Mouse (Mus musculus): ENCODE measurements around the gene Zfp599. TPM values are rescaled to one million over a fixed set of nuclear protein-coding genes. Genes with fewer than 3 reads are reported as not detected.
"Not testable (repeated sequence)": the region's sequence is repeated elsewhere in the genome, so short reads cannot be mapped to it uniquely, and the experiment has no call there.

Gene Zfp599
- polyA plus RNA-seq (2014; fragmentation: Nextera tagmentation; extraction: Ambion mirVana), result 5.8 and 5.9 TPM in 2 replicates

DNA sequence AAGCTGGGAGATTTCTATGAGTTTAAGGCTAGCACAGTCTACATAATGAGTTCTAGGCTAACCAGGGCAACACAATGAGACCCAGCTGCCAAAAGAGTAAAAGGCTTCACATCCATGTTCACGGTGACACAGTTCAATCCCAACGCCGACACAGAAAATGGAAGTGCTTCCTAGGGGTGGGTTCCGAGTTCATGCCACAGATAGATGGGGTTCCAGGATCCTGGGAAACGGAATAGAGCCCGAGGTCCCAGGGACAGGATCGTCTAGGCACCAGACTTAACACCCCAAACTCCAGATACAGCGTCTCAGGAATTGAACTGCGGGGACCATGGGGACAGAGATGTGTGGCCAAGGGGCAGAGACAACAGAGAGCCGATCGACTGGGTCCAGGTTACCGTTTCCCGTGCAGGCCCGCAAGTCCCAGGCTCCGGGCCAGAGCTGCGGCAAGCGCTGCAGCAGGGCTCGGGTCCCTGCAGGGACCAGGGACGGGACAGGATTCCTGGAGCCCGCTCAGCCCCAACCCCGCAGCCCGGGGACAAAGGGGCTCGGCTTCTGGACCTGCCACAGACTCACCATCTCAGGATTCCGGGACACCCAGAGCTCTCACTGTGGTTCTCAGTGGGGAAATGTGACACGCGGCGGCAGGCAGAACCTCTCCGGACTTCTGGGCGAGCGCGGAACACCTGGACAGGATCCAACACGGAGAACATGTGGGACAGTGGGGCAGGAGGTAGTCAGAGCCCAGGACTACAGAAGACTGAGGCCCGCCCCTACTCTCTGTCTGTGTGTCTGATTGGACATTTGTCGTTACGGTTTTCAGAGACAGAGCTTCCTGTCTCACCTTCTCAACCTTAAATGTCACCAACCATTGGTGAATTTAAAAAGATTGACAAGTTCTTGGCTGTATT is at the start of gene Zfp599:
Gene Zfp599, minus strand, starts transcription at position 712 of the 908 bp plus-strand sequence.
- 1% methylated on average over 35 of the region's 35 CpGs for WGBS
- H3K4me1 ChIP-seq (replicated peaks; ENCODE audit: control insufficient read depth, insufficient read depth, low read length), result no peaks in the 10 kb centered on the region

DNA sequence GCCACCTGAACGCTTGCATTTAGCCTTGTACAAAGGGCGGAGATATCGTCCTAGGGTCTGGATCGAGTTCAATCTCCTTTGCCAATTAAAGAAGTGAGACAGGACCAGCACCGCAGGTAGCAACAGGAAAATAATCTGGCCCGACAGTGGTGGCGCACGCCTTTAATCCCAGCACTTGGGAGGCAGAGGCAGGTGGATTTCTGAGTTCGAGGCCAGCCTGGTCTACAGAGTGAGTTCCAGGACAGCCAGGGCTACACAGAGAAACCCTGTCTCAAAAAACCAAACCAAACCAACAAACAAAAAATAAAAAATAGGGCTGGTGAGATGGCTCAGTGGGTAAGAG is 48.2 kb upstream of the Zfp599 start:
- Histone ChIP-seq H3K27ac (ENCODE audit: low read depth) (peak overlapping the region; percentile 54; the same call in 1 of the 2 replicates), H3K9ac (ENCODE audit: low read length) (peak overlapping the region; percentile 87), H3K36me3 (ENCODE audit: control insufficient read depth, insufficient read depth, low read length) (peaks cover 25% of the 10 kb centered on the region), H3K4me2 (ENCODE audit: low read length) (peak overlapping the region; percentile 54), H3K4me3 (ENCODE audit: low read depth, low read length) (peak overlapping the region; percentile 60)
- not testable (repeated sequence) for H3K4me1 ChIP-seq (replicated peaks; ENCODE audit: control insufficient read depth, insufficient read depth, low read length); H3K9me3 ChIP-seq (ENCODE audit: control insufficient read depth, low read length); H3K27me3 ChIP-seq (replicated peaks; ENCODE audit: control insufficient read depth, insufficient read depth, low read length); ATAC-seq (replicated peaks; ENCODE audit: low FRiP score, low TSS enrichment, low read depth); DNase-seq (ENCODE audit: low spot score)
- 18% methylated on average over 9 of the region's 9 CpGs for WGBS

More for the DNA sequence above, at the start of gene Zfp599:
- peaks cover 11% of the 10 kb centered on the region; the same call in 1 of the 2 replicates for H3K9me3 ChIP-seq (ENCODE audit: control insufficient read depth, low read length)
- H3K4me3 ChIP-seq (ENCODE audit: low read depth, low read length), result peak within 1 kb of the TSS; percentile 52
- DNase-seq (ENCODE audit: low spot score), result peak; percentile 83
- H3K27me3 ChIP-seq (replicated peaks; ENCODE audit: control insufficient read depth, insufficient read depth, low read length), result no peaks in the 10 kb centered on the region
- peak; percentile 94 for ATAC-seq (replicated peaks; ENCODE audit: low FRiP score, low TSS enrichment, low read depth)
- peak within 1 kb of the TSS; percentile 62 for H3K9ac ChIP-seq (ENCODE audit: low read length)
- peak within 1 kb of the TSS; percentile 71 for H3K4me2 ChIP-seq (ENCODE audit: low read length)
- H3K36me3 ChIP-seq (ENCODE audit: control insufficient read depth, insufficient read depth, low read length), result peaks cover 9% of the 10 kb centered on the region; the same call in 1 of the 2 replicates
- H3K27ac ChIP-seq (ENCODE audit: low read depth), result peak within 1 kb of the TSS; percentile 12; the same call in 1 of the 2 replicates

DNA sequence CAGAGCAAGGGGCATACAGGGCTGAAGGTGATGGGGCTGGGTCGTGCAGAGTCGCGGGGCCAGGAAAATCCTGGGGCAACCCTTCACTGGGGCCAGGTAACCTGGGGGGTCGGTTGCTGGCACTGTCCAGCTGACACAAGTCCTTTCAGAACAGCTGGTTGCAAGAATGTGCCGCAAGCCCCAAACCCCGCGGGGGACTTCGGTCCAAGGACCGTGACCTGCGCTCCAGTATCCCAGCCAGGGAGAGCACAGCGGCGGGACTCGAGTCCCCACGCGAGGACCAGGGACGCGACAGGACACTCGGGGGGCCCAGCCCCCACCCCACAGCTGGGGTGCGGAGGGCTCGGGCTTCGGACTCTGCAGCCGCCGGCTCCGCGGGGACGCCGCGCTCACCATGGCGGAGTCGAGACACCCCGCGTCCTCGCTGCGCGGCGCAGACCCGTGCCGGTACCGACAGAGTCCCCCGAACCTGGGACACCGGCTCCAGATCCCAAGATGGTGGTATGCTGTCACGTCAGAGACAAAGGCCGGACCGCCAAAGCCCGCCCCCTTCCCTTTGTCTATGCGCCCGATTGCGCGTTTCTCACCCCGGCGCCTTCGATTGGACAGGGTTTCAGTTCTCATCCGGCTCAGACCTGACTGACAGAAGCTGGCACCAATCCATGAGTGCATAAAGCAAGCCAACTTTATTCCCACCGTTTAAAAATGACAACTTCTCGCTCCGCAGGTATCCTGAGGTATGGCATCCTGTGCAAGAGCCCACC is 47.6 kb upstream of the Zfp599 start, which contains the start of gene Zfp810:
Gene Zfp810, minus strand, starts transcription at position 493 of the 764 bp plus-strand sequence.
- Histone ChIP-seq H3K4me1 (replicated peaks; ENCODE audit: control insufficient read depth, insufficient read depth, low read length) (peaks cover 7% of the 10 kb centered on the region), H3K27me3 (replicated peaks; ENCODE audit: control insufficient read depth, insufficient read depth, low read length) (no peaks in the 10 kb centered on the region), H3K4me3 (ENCODE audit: low read depth, low read length) (peak within 1 kb of the TSS; percentile 60), H3K4me2 (ENCODE audit: low read length) (peak within 1 kb of the TSS; percentile 78), H3K9ac (ENCODE audit: low read length) (peak within 1 kb of the TSS; percentile 87), H3K27ac (ENCODE audit: low read depth) (peak within 1 kb of the TSS; percentile 66), H3K36me3 (ENCODE audit: control insufficient read depth, insufficient read depth, low read length) (peaks cover 30% of the 10 kb centered on the region), H3K9me3 (ENCODE audit: control insufficient read depth, low read length) (no peaks in the 10 kb centered on the region)
- under 1% methylated on average over 56 of the region's 56 CpGs for WGBS
- ATAC-seq (replicated peaks; ENCODE audit: low FRiP score, low TSS enrichment, low read depth), result peak; percentile 99
- DNase-seq (ENCODE audit: low spot score), result peak; percentile 95

DNA sequence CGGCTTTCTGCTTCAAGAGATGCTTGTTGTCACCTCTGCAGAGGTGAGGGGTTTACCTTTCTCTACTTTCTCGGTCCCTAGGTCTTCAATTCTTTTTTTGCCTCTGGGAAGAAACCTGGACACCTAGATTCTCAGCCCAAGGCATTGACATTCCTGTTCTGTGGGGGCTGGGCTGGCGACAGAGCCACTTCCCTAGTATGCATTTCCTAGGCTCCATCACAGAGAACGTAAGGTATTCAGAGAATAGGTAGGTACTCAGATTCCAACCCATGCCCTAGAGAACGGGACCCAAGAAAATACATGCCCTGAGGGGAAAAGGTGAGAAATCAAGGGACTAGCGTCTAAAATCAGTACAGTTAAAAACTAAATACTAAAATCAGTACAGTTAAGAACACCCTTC is 47.0 kb upstream of the Zfp599 start:
- Histone ChIP-seq H3K9ac (ENCODE audit: low read length) (peak overlapping the region; percentile 87), H3K27ac (ENCODE audit: low read depth) (peak overlapping the region; percentile 66; the same call in 1 of the 2 replicates), H3K4me3 (ENCODE audit: low read depth, low read length) (peak overlapping the region; percentile 60), H3K9me3 (ENCODE audit: control insufficient read depth, low read length) (no peaks in the 10 kb centered on the region), H3K4me1 (replicated peaks; ENCODE audit: control insufficient read depth, insufficient read depth, low read length) (peaks cover 7% of the 10 kb centered on the region), H3K27me3 (replicated peaks; ENCODE audit: control insufficient read depth, insufficient read depth, low read length) (no peaks in the 10 kb centered on the region), H3K4me2 (ENCODE audit: low read length) (peak overlapping the region; percentile 78), H3K36me3 (ENCODE audit: control insufficient read depth, insufficient read depth, low read length) (peaks cover 32% of the 10 kb centered on the region)
- 13% methylated on average over 6 of the region's 6 CpGs for WGBS
- no peak for ATAC-seq (replicated peaks; ENCODE audit: low FRiP score, low TSS enrichment, low read depth)
- DNase-seq (ENCODE audit: low spot score), result no peak

DNA sequence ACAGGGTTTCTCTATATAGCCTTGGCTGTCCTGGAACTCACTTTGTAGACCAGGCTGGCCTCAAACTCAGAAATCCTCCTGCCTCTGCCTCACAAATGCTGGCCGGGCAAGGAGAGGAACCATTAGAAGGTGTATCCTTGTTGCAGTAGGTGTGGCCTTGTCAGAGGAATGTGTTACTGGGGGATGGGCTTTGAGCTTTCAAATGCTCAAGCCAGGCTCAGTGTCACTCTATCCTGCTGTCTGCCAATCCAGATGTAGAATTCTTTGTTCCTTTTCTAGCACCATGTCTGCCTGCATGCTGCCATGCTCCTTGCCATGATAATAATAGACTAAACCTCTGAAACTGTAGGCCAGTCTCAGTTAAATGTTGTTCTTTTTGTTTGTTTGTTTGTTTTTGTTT is 42.5 kb upstream of the Zfp599 start:
- H3K9ac ChIP-seq (ENCODE audit: low read length), result no peak overlapping the region
- ATAC-seq (replicated peaks; ENCODE audit: low FRiP score, low TSS enrichment, low read depth), result no peak
- peaks cover 7% of the 10 kb centered on the region for H3K4me1 ChIP-seq (replicated peaks; ENCODE audit: control insufficient read depth, insufficient read depth, low read length)
- no peaks in the 10 kb centered on the region for H3K27me3 ChIP-seq (replicated peaks; ENCODE audit: control insufficient read depth, insufficient read depth, low read length)
- peaks cover 60% of the 10 kb centered on the region for H3K36me3 ChIP-seq (ENCODE audit: control insufficient read depth, insufficient read depth, low read length)
- no peak overlapping the region for H3K4me3 ChIP-seq (ENCODE audit: low read depth, low read length)
- 91% methylated on average over 1 of the region's 1 CpGs for WGBS
- no peaks in the 10 kb centered on the region for H3K9me3 ChIP-seq (ENCODE audit: control insufficient read depth, low read length)
- H3K27ac ChIP-seq (ENCODE audit: low read depth), result no peak overlapping the region
- DNase-seq (ENCODE audit: low spot score), result no peak
- no peak overlapping the region for H3K4me2 ChIP-seq (ENCODE audit: low read length)

DNA sequence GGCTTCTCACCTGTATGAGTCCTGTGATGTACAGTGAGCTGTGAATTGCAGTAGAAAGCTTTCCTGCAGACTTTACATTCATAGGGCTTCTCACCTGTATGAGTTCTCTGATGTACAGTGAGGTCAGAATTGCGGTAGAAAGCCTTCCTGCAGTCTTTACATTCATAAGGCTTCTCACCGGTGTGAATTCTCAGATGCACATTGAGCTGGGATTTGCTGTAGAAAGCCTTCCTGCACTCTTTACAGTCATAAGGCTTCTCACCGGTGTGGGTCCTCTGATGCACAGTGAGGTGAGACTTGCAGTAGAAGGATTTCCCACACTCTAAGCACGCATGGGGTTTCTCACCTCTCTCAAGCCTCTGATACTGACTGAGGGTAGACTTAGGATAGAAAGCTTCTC is 19.0 kb upstream of the Zfp599 start:
- H3K27ac ChIP-seq (ENCODE audit: low read depth), result no peak overlapping the region
- H3K4me1 ChIP-seq (replicated peaks; ENCODE audit: control insufficient read depth, insufficient read depth, low read length), result no peaks in the 10 kb centered on the region
- WGBS, result 98% methylated on average over 4 of the region's 4 CpGs
- no peak overlapping the region for H3K9ac ChIP-seq (ENCODE audit: low read length)
- H3K27me3 ChIP-seq (replicated peaks; ENCODE audit: control insufficient read depth, insufficient read depth, low read length), result no peaks in the 10 kb centered on the region
- DNase-seq (ENCODE audit: low spot score), result no peak
- no peak overlapping the region for H3K4me2 ChIP-seq (ENCODE audit: low read length)
- H3K36me3 ChIP-seq (ENCODE audit: control insufficient read depth, insufficient read depth, low read length), result peaks cover 75% of the 10 kb centered on the region
- no peak for ATAC-seq (replicated peaks; ENCODE audit: low FRiP score, low TSS enrichment, low read depth)
- H3K9me3 ChIP-seq (ENCODE audit: control insufficient read depth, low read length), result peaks cover 73% of the 10 kb centered on the region
- H3K4me3 ChIP-seq (ENCODE audit: low read depth, low read length), result no peak overlapping the region

DNA sequence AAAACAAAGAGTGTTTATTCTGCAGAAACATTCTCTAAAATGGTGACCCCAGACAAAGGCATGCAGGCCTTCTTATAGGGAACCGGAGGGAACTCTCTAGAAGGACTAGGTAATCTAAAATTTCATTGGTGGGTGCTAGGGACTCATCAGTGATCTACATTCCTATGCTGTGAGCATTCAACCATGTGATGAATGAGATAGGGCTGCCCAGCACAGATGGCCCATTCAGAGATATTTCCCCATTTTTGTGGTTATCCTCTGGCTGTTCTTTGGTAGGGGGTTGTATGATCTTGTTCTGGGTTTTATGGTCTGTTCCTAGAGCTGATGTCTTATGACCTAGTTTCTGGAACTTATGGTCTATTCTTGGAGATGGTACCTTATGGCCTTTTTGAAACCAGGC is 9.2 kb upstream of the Zfp599 start:
- no peak overlapping the region for H3K9ac ChIP-seq (ENCODE audit: low read length)
- DNase-seq (ENCODE audit: low spot score) (no peak), ATAC-seq (replicated peaks; ENCODE audit: low FRiP score, low TSS enrichment, low read depth) (no peak)
- H3K4me2 ChIP-seq (ENCODE audit: low read length), result no peak overlapping the region
- H3K9me3 ChIP-seq (ENCODE audit: control insufficient read depth, low read length), result peaks cover 13% of the 10 kb centered on the region; the same call in 1 of the 2 replicates
- H3K27ac ChIP-seq (ENCODE audit: low read depth), result no peak overlapping the region
- WGBS, result 94% methylated on average over 1 of the region's 1 CpGs
- H3K36me3 ChIP-seq (ENCODE audit: control insufficient read depth, insufficient read depth, low read length), result no peaks in the 10 kb centered on the region
- no peak overlapping the region for H3K4me3 ChIP-seq (ENCODE audit: low read depth, low read length)
- no peaks in the 10 kb centered on the region for H3K27me3 ChIP-seq (replicated peaks; ENCODE audit: control insufficient read depth, insufficient read depth, low read length)
- H3K4me1 ChIP-seq (replicated peaks; ENCODE audit: control insufficient read depth, insufficient read depth, low read length), result no peaks in the 10 kb centered on the region

DNA sequence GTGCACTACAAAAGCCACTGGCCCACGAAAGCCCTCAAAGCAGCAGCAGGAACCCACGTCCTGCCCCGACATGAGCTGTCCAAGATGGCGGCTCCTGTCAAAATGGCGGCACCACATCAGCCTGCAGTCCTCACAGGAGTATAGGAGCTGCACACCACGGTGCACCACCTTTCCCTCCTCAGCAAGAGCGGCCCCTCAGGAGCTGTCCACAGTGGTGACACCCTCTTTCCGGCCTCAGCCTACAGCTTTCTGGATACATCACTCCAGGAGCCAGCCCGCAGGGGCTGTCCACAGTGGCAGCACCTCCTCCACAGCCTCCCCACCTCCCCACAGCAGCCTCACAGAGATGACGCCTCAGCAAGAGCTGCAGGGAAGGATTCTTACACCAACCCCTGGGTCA is 2.9 kb upstream of the Zfp599 start:
- Histone ChIP-seq H3K36me3 (ENCODE audit: control insufficient read depth, insufficient read depth, low read length) (no peaks in the 10 kb centered on the region), H3K4me2 (ENCODE audit: low read length) (no peak overlapping the region), H3K9me3 (ENCODE audit: control insufficient read depth, low read length) (peaks cover 6% of the 10 kb centered on the region; the same call in 1 of the 2 replicates), H3K9ac (ENCODE audit: low read length) (no peak overlapping the region), H3K4me3 (ENCODE audit: low read depth, low read length) (no peak overlapping the region), H3K4me1 (replicated peaks; ENCODE audit: control insufficient read depth, insufficient read depth, low read length) (no peaks in the 10 kb centered on the region), H3K27me3 (replicated peaks; ENCODE audit: control insufficient read depth, insufficient read depth, low read length) (no peaks in the 10 kb centered on the region), H3K27ac (ENCODE audit: low read depth) (no peak overlapping the region)
- DNase-seq (ENCODE audit: low spot score) (no peak), ATAC-seq (replicated peaks; ENCODE audit: low FRiP score, low TSS enrichment, low read depth) (no peak)
- 83% methylated on average over 10 of the region's 10 CpGs for WGBS
